Mouse (Mus musculus): ENCODE data around the gene Lrrc45. TPM values are rescaled to one million over a fixed set of nuclear protein-coding genes. Genes with fewer than 3 reads are reported as not detected.

The Lrrc45 gene
- polyA plus RNA-seq, 1 experiment from 2014 or later: 44.1 TPM

GRCm38 (mm10) chr11:120733521-120733920 lies 19.8 kb downstream of the Lrrc45 start:
- no peaks in the 10 kb centered on the region for H3K4me1 ChIP-seq (ENCODE audit: insufficient read depth)
- no peak overlapping the region for H3K27ac ChIP-seq (ENCODE audit: low read depth)
- TF ChIP-seq CTCF (IDR thresholded peaks at IDR 0.05; ENCODE audit: low read depth): no peak
- no peak for ATAC-seq (ENCODE audit: insufficient read depth)
- H3K36me3 ChIP-seq (ENCODE audit: insufficient read depth): no peaks in the 10 kb centered on the region
- H3K27me3 ChIP-seq (ENCODE audit: insufficient read depth, low read length): no peaks in the 10 kb centered on the region
- H3K4me3 ChIP-seq (ENCODE audit: low read depth, low read length): no peak overlapping the region
- H3K9me3 ChIP-seq (ENCODE audit: low read depth, low read length): no peaks in the 10 kb centered on the region
- H3K4me2 ChIP-seq: no peak overlapping the region
- no peak overlapping the region for H3K9ac ChIP-seq
- WGBS: 53% methylated on average over 6 of the region's 6 CpGs
- peak; percentile 65 for DNase-seq

- Histone ChIP-seq H3K4me2 (no peak overlapping the region), H3K9me3 (ENCODE audit: low read depth, low read length) (no peaks in the 10 kb centered on the region), H3K4me1 (ENCODE audit: insufficient read depth) (no peaks in the 10 kb centered on the region), H3K9ac (no peak overlapping the region), H3K27me3 (ENCODE audit: insufficient read depth, low read length) (no peaks in the 10 kb centered on the region), H3K36me3 (ENCODE audit: insufficient read depth) (no peaks in the 10 kb centered on the region), H3K27ac (ENCODE audit: low read depth) (no peak overlapping the region), H3K4me3 (ENCODE audit: low read depth, low read length) (no peak overlapping the region)
- 62% methylated on average over 6 of the region's 6 CpGs for WGBS
- no peak for TF ChIP-seq CTCF (IDR thresholded peaks at IDR 0.05; ENCODE audit: low read depth)
- ATAC-seq (ENCODE audit: insufficient read depth) (no peak), DNase-seq (no peak)
Measured at GRCm38 (mm10) chr11:120736424-120736823, 22.7 kb downstream of the Lrrc45 start.

- H3K27ac ChIP-seq (ENCODE audit: low read depth): no peak overlapping the region
- no peaks in the 10 kb centered on the region for H3K36me3 ChIP-seq (ENCODE audit: insufficient read depth)
- no peak for TF ChIP-seq CTCF (IDR thresholded peaks at IDR 0.05; ENCODE audit: low read depth)
- no peaks in the 10 kb centered on the region for H3K9me3 ChIP-seq (ENCODE audit: low read depth, low read length)
- WGBS: 83% methylated on average over 5 of the region's 5 CpGs
- no peaks in the 10 kb centered on the region for H3K27me3 ChIP-seq (ENCODE audit: insufficient read depth, low read length)
- H3K4me2 ChIP-seq: no peak overlapping the region
- ATAC-seq (ENCODE audit: insufficient read depth) (no peak), DNase-seq (no peak)
- H3K9ac ChIP-seq: no peak overlapping the region
- H3K4me1 ChIP-seq (ENCODE audit: insufficient read depth): no peaks in the 10 kb centered on the region
- no peak overlapping the region for H3K4me3 ChIP-seq (ENCODE audit: low read depth, low read length)
Measured at GRCm38 (mm10) chr11:120740981-120741380, 27.3 kb downstream of the Lrrc45 start.

GRCm38 (mm10) chr11:120744121-120744701 lies 30.5 kb downstream of the Lrrc45 start:
- no peak overlapping the region for H3K4me2 ChIP-seq
- no peaks in the 10 kb centered on the region for H3K36me3 ChIP-seq (ENCODE audit: insufficient read depth)
- TF ChIP-seq CTCF (IDR thresholded peaks at IDR 0.05; ENCODE audit: low read depth): no peak
- no peaks in the 10 kb centered on the region for H3K9me3 ChIP-seq (ENCODE audit: low read depth, low read length)
- ATAC-seq (ENCODE audit: insufficient read depth) (peak; percentile 84), DNase-seq (peak; percentile 72)
- peak overlapping the region; percentile 80 for H3K27ac ChIP-seq (ENCODE audit: low read depth)
- H3K4me1 ChIP-seq (ENCODE audit: insufficient read depth): no peaks in the 10 kb centered on the region
- H3K9ac ChIP-seq: no peak overlapping the region
- no peaks in the 10 kb centered on the region for H3K27me3 ChIP-seq (ENCODE audit: insufficient read depth, low read length)
- no peak overlapping the region for H3K4me3 ChIP-seq (ENCODE audit: low read depth, low read length)
- 56% methylated on average over 7 of the region's 7 CpGs for WGBS

DNA sequence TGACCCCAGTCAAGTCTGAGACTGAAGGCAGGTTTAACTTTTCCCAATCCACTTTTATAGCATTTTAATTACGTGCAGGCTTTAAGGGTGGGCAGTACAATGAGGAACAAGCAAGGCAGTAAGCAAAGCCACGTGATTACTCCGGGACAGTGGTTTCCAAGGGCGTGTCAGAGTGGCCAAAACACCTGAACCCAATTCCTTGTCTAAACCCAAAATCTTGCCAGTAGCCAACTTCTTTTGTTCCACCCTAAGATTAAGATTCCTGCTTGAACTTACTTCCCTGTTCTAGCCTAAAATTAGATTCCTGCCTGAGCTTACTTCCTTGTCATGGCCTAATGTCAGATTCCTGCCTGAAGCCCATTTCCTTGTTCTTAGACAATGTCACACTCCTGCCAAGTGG lies 34.2 kb downstream of the Lrrc45 start:
- Histone ChIP-seq H3K4me3 (ENCODE audit: low read depth, low read length) (no peak overlapping the region), H3K9me3 (ENCODE audit: low read depth, low read length) (no peaks in the 10 kb centered on the region), H3K27me3 (ENCODE audit: insufficient read depth, low read length) (no peaks in the 10 kb centered on the region), H3K27ac (ENCODE audit: low read depth) (no peak overlapping the region), H3K9ac (no peak overlapping the region), H3K4me2 (no peak overlapping the region), H3K4me1 (ENCODE audit: insufficient read depth) (no peaks in the 10 kb centered on the region), H3K36me3 (ENCODE audit: insufficient read depth) (no peaks in the 10 kb centered on the region)
- no peak for ATAC-seq (ENCODE audit: insufficient read depth)
- no peak for DNase-seq
- WGBS: 72% methylated on average over 4 of the region's 4 CpGs
- TF ChIP-seq CTCF (IDR thresholded peaks at IDR 0.05; ENCODE audit: low read depth): no peak

DNA sequence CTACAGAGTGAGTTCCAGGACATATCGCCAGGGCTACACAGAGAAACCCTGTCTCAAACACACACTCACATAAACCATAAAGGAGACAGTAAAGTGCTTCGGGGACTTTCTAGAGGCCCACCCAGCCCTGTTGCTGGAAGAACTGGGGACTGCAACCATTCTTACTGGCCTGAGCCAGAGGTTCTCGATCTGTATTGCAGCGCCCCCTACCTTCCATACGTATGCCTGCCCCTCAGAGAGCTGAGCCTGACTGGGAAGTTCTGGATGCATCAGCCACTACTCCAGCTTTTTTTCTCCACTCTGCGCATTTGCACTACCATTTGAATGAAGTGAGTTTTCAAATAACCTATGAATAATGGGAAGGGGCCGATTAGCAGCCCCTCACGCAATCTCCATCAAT lies 35.7 kb downstream of the Lrrc45 start:
- peak; percentile 54 for TF ChIP-seq CTCF (IDR thresholded peaks at IDR 0.05; ENCODE audit: low read depth)
- 59% methylated on average over 8 of the region's 8 CpGs for WGBS
- no peak overlapping the region for H3K9ac ChIP-seq

GRCm38 (mm10) chr11:120751606-120752005 lies 37.9 kb downstream of the Lrrc45 start:
- Histone ChIP-seq H3K27ac (ENCODE audit: low read depth) (no peak overlapping the region), H3K9ac (no peak overlapping the region), H3K36me3 (ENCODE audit: insufficient read depth) (no peaks in the 10 kb centered on the region), H3K4me3 (ENCODE audit: low read depth, low read length) (no peak overlapping the region), H3K4me2 (no peak overlapping the region), H3K9me3 (ENCODE audit: low read depth, low read length) (no peaks in the 10 kb centered on the region), H3K27me3 (ENCODE audit: insufficient read depth, low read length) (no peaks in the 10 kb centered on the region), H3K4me1 (ENCODE audit: insufficient read depth) (no peaks in the 10 kb centered on the region)
- TF ChIP-seq CTCF (IDR thresholded peaks at IDR 0.05; ENCODE audit: low read depth): no peak
- DNase-seq: no peak
- no peak for ATAC-seq (ENCODE audit: insufficient read depth)
- 43% methylated on average over 4 of the region's 4 CpGs for WGBS

More for the DNA sequence above, 35.7 kb downstream of the Lrrc45 start:
- Histone ChIP-seq H3K4me2 (no peak overlapping the region), H3K27me3 (ENCODE audit: insufficient read depth, low read length) (no peaks in the 10 kb centered on the region), H3K36me3 (ENCODE audit: insufficient read depth) (no peaks in the 10 kb centered on the region), H3K4me3 (ENCODE audit: low read depth, low read length) (no peak overlapping the region), H3K9me3 (ENCODE audit: low read depth, low read length) (no peaks in the 10 kb centered on the region), H3K4me1 (ENCODE audit: insufficient read depth) (no peaks in the 10 kb centered on the region), H3K27ac (ENCODE audit: low read depth) (no peak overlapping the region)
- peak; percentile 52 for DNase-seq
- no peak for ATAC-seq (ENCODE audit: insufficient read depth)

Measured in lung, embryonic 14.5 days (tissue).